Mouse (Mus musculus): ENCODE measurements at regions not wholly inside any gene's neighbourhood (a gene's known extent, or its start where the extent isn't known, plus 50 kb on each side); places are given as distances from the start of the nearest gene placed in this dataset.

- TF ChIP-seq CTCF (IDR thresholded peaks at IDR 0.05; ENCODE audit: insufficient read depth, low read length) = no peak
- no peak for TF ChIP-seq POLR2A (IDR thresholded peaks at IDR 0.05; ENCODE audit: borderline replicate concordance, extremely low read depth, low read depth, low read length)
Measured at GRCm38 (mm10) chr14:98728863-98729262, 265.3 kb downstream of the Rpl36a-ps1 start.
